Mouse (Mus musculus) urinary bladder, postnatal 25 days (tissue): ENCODE data around the gene Glo1.

Source experiments
- DNase-seq: peaks from one replicate; pipeline ENCODE4 v3.0.0; 2022; ENCODE audit warnings: low spot score

The Glo1 gene

DNA sequence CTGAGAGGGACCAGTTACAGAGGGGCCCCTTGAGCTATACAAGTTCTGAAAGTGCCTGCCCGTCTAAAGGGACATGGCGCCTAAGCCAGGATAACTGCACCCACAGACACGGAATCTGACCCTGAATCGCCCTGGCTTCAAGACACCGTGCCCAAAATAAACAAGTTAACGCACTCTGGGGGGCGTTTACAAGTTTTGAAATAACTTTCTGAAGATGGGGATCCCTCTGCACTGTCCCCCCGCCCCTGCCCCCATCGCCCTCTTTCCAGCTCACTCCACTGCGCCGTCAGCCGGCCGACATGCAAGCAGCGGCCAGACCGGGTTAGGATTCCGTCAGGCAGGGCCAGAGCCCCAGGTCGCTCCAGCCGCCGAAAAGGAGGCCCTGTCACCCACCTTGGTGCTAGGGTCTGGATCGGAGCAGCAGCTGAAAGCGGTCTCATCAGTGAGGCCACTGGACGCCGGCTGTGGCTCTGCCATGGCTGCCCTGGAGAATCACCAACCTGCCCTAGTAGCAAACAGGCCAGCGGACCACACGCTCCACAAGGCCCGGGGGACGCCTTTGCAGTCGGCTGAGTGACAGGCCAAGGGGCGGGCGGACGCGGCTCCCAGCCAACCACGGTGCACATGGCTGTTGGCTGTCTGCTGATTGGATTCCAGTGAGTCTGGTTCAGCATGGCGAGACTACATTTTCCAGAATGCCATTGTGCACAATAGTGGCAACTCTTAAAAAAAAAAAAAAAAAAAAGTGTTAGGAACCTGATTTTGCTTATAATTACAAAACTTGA is 14.4 kb downstream of the Glo1 start:
- peak; percentile 100 for DNase-seq

GRCm38 (mm10) chr17:30611221-30612074 is 15.2 kb downstream of the Glo1 start:
- no peak for DNase-seq

DNA sequence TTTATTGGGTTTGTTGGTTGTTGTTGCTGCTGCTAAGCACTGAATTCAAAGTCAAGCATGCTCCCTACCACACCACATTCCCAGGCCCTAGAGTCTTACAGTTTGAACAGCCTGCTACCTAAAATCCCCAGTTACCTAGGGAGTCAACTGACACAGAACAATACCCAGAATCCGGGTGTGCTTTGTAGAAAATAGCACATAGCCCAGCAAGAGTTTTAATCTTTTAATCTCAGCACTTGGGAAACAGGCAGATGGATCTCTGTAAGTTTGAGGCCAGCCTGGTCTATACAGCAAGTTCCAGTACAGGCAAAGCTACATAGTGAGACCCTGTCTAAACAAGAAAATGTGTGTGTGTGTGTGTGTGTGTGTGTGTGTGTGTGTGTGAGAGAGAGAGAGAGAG is 15.9 kb downstream of the Glo1 start:
- no peak for DNase-seq

DNA sequence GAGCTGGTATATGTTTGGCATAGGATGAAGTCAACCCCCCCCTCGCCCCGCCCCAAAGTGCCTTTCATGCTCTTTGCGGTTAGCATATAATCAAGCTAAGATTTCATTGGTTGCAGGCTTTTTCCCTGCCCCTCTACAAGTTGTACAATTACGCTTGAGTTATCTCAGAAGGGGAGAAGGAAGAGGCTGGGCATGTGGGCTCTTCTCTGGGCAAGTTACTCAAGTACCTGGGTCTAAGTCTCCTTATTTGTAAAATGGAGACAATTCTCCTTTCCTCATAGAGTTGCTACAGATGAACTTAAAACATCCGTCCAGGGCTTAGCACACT is 16.7 kb downstream of the Glo1 start:
- DNase-seq, result no peak

DNA sequence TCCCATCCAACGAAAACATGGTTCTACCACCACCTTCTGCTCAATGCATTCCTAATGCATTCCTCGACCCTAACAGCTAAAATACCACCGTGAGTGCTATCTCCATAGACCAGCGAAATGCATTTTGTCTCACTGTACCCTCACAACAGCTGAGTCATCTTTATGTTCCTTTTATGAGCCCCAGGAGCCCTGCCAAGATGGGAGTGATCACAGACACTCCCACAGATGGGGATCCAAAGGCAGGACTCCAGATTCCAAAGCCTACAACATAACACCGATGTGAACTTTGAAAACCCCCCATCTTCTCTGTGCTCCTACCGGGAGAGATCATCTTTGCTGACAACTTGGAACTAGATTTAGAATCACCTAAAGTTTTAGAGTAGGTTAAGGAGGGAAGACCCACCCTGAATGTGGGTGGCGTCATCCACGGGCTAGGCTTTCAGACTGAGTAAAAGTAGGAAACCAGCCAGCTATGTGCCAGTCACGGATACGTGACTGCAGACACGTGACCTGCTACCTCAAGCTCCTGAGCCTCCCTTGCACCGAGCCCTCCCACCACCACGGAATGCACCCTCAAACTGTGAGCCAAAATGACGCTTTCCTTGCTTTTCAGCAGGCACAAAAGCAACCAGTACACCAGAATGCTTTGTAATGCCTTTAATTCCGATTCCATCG is 17.2 kb downstream of the Glo1 start:
- DNase-seq, result peak; percentile 24

DNA sequence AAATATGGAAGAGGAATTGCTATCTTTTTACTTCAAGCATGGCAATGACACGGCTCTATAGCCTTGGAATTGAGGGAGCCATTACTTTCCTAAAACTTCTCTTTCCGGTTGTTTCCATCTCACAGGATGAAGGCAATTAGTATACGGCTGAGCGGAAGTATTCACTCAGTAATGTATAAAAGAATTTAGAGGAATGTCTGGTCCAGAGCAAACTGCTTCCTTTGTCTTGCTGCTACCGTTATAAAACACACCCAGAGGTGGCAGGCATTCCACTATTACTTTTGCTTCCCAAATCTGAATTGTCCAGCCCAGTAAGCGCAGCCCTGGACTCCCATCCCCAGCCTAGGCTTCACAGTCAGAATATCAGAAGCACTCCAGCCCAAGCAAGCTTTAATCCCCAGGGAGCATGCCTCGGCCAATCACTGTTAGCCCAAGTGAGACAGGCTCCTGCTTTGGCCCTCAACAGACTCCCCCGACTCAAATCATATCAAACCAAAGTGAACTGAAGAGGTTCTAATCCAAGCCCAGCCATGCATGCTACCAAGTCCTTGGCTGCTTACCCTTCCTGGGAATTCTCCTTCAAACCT is 18.7 kb downstream of the Glo1 start:
- DNase-seq, result no peak

- no peak for DNase-seq
Measured at GRCm38 (mm10) chr17:30607330-30607729, 19.3 kb downstream of the Glo1 start.

DNA sequence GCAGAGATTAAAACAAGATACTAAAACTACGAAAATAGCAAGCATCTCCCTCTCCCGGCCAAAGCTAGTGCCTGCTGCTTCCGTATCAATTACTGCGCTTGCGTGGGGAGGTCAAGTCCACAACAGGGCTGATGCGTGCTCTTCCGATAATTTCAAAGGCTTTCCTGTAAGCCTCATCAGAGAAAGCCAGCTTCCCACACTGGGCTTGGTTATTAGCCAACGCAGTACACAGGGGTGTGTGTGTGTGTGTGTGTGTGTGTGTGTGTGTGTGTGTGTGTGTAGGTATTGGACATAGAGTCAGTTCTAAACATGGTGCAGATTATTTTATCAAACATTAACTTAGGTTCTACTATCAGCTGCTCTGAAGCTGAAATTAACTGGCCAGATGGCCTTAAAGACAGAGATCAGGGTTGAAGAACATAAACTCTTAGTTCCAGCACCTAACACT is 20.0 kb downstream of the Glo1 start:
- no peak for DNase-seq

DNA sequence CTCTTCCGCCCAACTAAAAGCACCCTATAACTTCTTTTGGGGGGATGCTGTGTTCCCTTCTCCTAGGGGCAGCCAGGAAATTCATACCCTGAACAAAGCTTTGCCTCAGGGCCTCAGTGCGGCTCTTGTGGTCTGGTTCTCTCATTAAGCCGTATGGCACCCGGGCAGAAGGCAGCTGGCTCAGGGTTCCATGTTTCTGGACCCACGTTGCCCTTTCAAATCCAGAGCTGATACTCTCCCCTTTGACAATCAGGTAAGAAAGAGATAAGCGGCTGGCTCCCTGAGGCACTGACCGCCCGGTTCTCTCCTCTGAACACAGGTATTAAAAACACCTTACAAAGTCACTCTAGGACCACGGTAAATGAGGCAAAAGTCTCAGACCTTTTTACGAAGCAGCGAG is 20.5 kb downstream of the Glo1 start:
- DNase-seq, result no peak

DNA sequence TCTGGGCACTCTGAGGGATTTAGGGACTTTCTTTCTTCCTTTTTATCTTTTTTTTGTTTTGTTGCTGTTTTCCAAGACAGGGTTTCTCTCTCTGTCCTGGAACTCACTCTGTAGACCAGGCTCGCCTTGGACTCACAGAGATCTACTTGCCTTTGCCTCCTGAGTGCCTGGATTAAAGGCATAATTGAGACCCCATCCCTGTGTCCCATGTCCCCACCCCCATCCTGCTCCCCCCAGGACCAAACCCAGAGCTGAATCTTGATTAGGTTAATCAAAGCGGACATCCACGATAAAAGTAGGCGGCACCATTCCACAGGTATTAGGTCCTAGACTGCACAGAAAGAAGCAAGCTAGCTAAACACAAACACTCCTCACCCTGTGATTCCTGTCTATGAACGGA is 21.7 kb downstream of the Glo1 start:
- no peak for DNase-seq

- DNase-seq, result no peak
Measured at GRCm38 (mm10) chr17:30604296-30604695, 22.4 kb downstream of the Glo1 start.

DNA sequence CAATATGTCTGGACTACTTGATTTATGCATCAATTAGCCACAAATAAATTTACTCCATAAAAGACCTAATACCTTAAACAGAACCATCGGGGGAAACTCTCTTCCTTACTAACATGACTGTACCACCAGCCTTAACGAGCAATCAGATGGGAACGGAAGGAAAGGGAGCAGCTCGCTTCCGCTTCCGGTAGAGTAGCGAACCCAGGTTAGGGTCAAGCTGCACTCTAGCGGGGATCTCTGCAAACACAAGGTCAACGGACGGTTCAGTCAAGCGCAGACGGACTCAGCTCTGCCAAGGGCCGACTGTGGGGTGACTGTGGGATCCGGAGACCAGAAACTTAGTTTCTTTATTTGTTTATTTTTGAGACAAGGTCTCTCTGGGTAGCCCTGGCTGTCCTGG is 24.5 kb downstream of the Glo1 start:
- no peak for DNase-seq

- DNase-seq, result no peak
Measured at GRCm38 (mm10) chr17:30598300-30598699, 28.4 kb downstream of the Glo1 start.

DNA sequence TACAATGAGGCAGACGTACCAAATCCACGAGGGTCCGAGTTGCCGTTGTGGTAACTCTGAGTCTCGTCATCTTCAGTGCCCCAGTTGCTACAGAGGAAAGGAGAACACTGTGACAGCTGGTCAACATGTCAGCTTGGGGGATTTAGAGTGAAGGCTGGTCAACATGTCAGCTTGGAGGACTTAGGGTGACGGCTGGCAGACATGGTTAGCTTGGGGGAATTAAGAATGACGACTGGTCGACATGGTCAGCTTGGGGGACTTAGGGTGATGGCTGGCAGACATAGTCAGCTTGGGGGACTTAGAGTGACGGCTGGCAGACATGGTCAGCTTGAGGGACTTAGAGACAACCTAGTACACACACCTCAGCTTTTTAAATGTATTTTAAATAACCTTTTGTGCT is 28.9 kb downstream of the Glo1 start:
- no peak for DNase-seq

DNA sequence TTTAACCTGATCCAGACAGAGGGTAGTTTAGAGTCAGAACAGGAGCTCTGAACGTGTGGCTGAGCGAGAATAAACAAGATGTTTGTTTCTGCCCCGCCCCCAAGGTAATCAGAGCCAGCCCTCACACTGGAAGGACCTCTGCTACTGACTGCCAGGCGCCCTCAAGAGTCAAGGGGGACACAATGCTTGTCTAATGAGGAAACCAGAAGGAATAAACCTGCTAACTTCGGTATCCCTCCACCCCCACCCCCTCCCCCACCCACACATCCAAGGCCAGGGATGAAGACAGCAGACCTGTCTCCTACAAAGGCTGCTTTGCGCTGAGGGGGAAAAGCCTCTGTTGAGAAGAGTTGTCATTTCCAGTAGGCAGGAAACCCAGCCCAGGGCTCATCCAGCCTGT is 31.8 kb downstream of the Glo1 start:
- no peak for DNase-seq

DNA sequence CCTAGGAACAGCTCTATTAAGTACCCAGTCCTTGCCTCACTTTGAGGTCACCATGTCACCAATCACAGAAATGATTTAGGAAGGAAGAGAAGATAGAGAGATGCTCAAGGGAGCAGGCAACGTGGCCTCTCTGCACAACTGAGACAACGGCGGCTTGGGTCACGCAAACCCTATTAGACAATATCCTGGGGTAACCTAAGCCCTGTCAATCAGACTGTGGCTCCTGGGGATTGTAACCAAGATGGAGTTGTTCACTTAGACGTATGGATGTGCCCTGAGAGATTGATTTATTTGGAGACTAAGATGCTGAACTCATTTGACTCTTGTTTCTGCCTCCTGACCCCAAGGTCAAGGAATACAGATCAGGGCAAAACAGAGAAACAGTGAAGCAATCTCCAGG is 32.3 kb downstream of the Glo1 start:
- no peak for DNase-seq

- peak; percentile 43 for DNase-seq
Measured at GRCm38 (mm10) chr17:30590417-30591198, 36.1 kb downstream of the Glo1 start.

DNA sequence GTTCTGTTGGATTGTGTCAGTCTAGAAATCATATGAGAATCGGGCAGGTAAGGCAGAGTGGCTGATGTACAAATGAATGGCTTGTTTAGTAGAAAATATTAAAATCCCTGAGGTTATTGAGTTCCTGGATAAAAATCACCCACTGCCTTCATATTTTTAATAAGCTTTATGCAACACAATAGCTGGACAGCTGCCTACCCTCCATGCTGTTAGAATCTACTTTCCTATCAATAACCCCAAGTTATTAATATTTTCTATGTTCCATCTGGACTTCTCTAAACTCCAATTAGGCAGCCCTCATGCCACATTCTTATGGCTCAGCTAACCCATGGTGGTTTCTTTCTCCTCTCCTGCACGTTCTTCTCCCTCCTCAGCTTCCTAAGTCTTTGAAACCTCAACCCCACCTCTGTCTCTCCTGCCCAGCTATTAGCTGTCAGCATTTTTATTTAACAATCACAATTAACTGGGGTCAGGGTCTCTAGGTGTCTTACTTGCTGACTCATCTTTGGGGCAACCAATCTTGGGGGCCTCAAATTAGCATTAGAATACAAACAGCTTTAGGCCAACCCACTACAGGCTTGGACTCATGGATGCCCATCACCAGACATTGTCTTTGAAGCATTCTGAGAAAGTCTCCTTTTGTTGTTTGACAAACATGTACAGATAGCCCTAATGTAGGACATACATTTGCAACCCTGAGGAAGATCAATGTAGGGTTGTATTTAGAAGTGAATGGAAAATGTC is 43.2 kb downstream of the Glo1 start:
- DNase-seq, result no peak

GRCm38 (mm10) chr17:30582313-30582712 is 44.4 kb downstream of the Glo1 start:
- DNase-seq, result no peak

DNA sequence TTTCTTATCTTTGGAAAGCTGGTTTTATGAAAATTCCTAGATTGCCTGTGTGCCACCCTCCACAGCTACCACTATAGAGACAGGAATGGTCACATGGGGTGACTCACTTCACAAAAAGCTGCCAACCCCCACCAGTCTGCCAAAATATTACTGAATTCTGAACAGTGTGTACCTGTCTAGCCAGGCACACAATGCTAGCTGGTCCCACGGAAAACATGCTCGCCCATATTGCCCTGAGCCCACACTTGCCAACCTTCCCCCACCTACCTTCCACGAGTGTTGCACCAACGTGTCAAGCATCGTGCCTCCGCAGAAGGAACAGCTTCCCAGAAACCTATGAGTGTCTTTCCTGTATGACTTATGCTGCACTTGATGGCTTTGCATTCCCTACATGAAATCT is 45.5 kb downstream of the Glo1 start:
- no peak for DNase-seq

DNA sequence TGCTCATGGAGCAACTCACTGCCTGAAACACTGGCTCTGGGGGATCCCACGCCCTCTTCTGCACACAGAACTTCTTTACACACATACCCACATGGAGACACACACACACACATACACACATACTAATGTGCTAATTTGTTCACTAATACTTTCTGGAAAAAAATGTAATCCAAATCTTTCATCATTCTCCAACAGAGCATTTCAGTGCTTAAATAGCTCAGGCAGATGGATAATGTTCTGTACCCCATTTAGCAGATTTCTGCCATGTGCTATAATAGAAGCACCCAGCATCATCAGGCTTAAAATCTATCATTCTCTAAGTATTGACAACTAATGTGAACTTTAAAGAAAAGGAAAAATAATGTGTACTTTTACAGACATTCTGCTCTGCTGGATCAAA is 45.9 kb downstream of the Glo1 start:
- DNase-seq, result no peak
